Mouse (Mus musculus): Measurements from ENCODE around the gene Arhgap35.

DNA sequence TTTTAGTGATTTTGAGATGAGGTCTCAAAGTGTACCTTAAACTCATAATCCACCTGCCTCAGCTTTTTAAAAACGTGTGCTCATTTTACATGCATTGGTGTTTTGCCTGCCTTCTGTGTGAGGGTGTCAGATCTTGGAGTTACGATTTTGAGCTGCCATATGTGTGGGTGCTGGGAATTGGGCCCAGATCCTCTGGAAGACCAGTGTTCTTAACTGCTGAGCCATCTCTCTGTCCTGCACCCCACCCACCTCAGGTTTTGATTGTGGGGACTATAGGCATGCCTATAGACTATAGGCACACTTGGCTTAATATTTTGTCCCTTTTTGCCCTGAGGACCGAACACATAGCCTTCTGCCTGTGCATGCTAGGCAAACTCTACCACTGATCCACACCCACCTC, 122.6 kb downstream of the Arhgap35 start:
- TF ChIP-seq CTCF (IDR thresholded peaks at IDR 0.05; ENCODE audit: extremely low read depth, insufficient read depth, insufficient read length, insufficient replicate concordance) (no peak), POLR2A (IDR thresholded peaks at IDR 0.05; ENCODE audit: low read depth, low read length) (no peak)
